Mouse (Mus musculus) intestine, embryonic 16.5 days (tissue): ENCODE measurements around the gene Otp. TPM values are rescaled to one million over a fixed set of nuclear protein-coding genes. Genes with fewer than 3 reads are reported as not detected.

ENCODE experiments used
- ATAC-seq: fragments of 200-750 bp; cut with Nextera tagmentation; 2 replicates; pipeline ENCODE4 v1.8.0; 2017; ENCODE audit warnings: moderate TSS enrichment, moderate library complexity
- H3K27ac ChIP-seq: fragments of 300-500 bp; sonication (generic); 2 replicates; pipeline ENCODE4 v1.5.1; 2014; ENCODE audit warnings: mild to moderate bottlenecking, low read length
- H3K27me3 ChIP-seq: fragments of 300-500 bp; sonication (generic); replicated peaks from 2 replicates; pipeline ENCODE4 v1.6.1; 2014; ENCODE audit warnings: low read length, control low read depth, mixed read lengths; ENCODE audit not compliant: control insufficient read depth, insufficient read depth
- H3K36me3 ChIP-seq: fragments of 300-500 bp; sonication (generic); 2 replicates; pipeline ENCODE4 v1.6.1; 2014; ENCODE audit warnings: low read length, control low read depth; ENCODE audit not compliant: control insufficient read depth, insufficient read depth
- H3K4me1 ChIP-seq: fragments of 300-500 bp; sonication (generic); 2 replicates; pipeline ENCODE4 v1.6.1; 2014; ENCODE audit warnings: low read length, control low read depth, mixed read lengths; ENCODE audit not compliant: control insufficient read depth, insufficient read depth
- H3K4me2 ChIP-seq: fragments of 300-500 bp; sonication (generic); 2 replicates; pipeline ENCODE4 v1.6.1; 2014; ENCODE audit warnings: low read depth, low read length, control low read depth
- H3K4me3 ChIP-seq: fragments of 300-500 bp; sonication (generic); 2 replicates; pipeline ENCODE4 v1.5.1; 2014; ENCODE audit warnings: mild to moderate bottlenecking, low read length
- H3K9ac ChIP-seq: fragments of 300-500 bp; sonication (generic); 2 replicates; pipeline ENCODE4 v1.6.1; 2014; ENCODE audit warnings: low read depth, low read length
- H3K9me3 ChIP-seq: fragments of 300-500 bp; sonication (generic); 2 replicates; pipeline ENCODE4 v1.6.1; 2016; ENCODE audit warnings: low read length, control low read depth; ENCODE audit not compliant: control insufficient read depth
- WGBS: fragments of 180-500 bp; shearing (Covaris S2); extraction: QIAGEN DNeasy Blood & Tissue Kit; methylation state at CpG from one replicate; pipeline ENCODE4 v1.1.7; 2014; 5-methylcytosine and 5-hydroxymethylcytosine counted together
- polyA plus RNA-seq: library from polyadenylated mRNA; unstranded; fragments of >200 nt; fragmentation: Nextera tagmentation; extraction: Ambion mirVana; gene quantifications from 2 replicates; pipeline ENCODE4 v1.2.1, GENCODE M21; 2015

Otp gene
- polyA plus RNA-seq, 1 experiment from 2014 or later: not detected

DNA sequence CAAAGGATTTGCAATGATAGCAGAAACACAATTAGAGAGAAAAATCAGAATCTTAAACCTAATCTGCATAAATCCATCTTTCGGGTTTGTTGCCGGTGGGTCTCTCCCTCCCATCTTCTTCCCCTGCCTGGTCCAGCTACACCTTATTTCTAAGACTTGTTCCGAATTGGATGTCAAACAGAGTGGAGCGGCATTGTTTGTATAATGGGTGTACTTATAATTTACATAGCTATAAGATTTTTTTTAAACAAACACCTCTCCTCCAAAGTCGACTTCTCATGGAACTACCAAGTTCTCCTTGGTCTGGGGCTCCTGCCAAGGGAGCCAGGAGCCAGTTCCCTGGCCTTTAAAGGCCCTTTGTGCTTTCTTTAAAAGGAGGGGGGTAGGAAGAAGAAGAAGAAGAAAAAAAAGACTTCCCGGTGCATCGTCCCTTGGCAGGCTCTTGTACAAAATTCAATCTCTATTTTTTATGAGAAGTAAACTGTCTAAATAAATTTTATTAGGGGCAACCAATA, 3.5 kb upstream of the Otp start:
- Histone ChIP-seq H3K27ac (no peak overlapping the region), H3K4me1 (peaks cover 7% of the 10 kb centered on the region; the same call in 1 of the 2 replicates), H3K4me2 (no peak overlapping the region), H3K4me3 (no peak overlapping the region), H3K9ac (no peak overlapping the region), H3K36me3 (no peaks in the 10 kb centered on the region), H3K9me3 (no peaks in the 10 kb centered on the region), H3K27me3 (peaks cover 76% of the 10 kb centered on the region)
- ATAC-seq: no peak
- WGBS: 3% methylated on average over 7 of the region's 7 CpGs

DNA sequence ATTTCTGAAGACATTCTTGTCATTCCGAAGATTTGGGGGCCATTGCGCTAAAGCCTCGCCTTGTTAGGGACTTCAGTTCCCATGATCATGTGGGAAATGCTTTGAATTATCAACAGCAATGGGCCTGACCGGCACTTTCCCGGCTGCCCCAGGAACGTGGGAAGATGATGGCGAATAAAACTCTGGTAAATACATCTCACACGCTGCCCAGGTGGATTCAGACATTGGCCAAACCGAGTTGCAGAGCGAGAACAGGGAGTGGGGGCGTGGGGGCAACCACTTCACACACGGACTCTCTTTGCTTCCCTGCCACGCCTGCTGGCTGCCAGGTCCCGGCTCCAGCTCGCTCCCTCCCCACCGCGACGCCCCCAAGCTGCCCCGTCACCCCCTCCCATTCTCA, 3.0 kb upstream of the Otp start:
- Histone ChIP-seq H3K4me3 (no peak overlapping the region), H3K27me3 (peaks cover 76% of the 10 kb centered on the region), H3K9ac (no peak overlapping the region), H3K9me3 (no peaks in the 10 kb centered on the region), H3K36me3 (no peaks in the 10 kb centered on the region), H3K4me2 (no peak overlapping the region), H3K27ac (no peak overlapping the region), H3K4me1 (peaks cover 7% of the 10 kb centered on the region; the same call in 1 of the 2 replicates)
- WGBS: 1% methylated on average over 19 of the region's 19 CpGs
- no peak for ATAC-seq

DNA sequence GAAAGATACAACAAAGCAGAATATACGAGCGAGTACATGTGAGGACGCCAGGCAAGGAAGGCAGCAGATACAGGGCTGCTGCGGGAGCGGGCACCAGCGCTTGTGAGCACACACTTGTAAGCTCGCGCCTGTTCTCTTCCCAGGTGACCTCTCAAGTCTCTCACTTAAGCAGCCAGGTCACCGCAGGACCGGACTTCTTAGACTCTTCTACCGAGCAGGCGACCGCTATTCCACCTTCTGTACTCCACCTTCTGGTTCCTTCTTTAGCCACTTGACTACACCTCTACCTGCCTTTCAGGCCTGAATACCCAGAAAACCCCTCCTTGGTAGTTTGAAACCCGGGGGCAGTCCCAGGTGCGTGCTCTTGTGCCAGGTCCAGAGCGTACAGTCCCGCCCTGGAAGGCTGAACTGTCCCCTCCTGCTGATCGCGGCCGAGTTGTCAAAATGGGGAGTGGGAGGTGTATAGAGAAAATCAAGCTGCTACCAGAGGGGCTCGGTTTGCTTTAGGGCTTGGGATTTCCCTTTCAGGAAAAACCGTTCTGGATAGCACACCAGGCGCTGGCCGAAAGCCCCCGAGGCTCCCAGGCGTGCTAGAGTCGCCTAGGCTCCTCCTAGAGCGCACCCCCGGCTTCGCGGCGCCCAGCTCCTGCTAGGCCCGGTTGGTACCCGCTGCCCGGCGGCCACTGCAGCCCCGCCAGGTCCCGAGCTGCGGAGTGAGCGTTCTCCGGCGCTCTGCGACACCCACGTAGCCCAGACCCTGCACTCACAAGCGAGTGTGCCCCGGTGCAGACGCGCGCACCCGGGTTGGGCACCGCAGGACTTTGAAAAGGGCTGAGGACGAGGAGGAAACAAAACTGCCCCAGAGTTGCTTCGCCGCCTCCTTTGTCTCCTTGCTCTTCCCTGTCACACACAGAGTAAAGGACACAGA, 2.0 kb upstream of the Otp start:
- H3K27ac ChIP-seq: no peak overlapping the region
- ATAC-seq: no peak
- H3K4me3 ChIP-seq: no peak overlapping the region
- no peaks in the 10 kb centered on the region for H3K9me3 ChIP-seq
- H3K27me3 ChIP-seq: peaks cover 73% of the 10 kb centered on the region
- no peaks in the 10 kb centered on the region for H3K36me3 ChIP-seq
- H3K4me1 ChIP-seq: peaks cover 6% of the 10 kb centered on the region; the same call in 1 of the 2 replicates
- H3K9ac ChIP-seq: no peak overlapping the region
- H3K4me2 ChIP-seq: no peak overlapping the region
- WGBS: under 1% methylated on average over 54 of the region's 54 CpGs

DNA sequence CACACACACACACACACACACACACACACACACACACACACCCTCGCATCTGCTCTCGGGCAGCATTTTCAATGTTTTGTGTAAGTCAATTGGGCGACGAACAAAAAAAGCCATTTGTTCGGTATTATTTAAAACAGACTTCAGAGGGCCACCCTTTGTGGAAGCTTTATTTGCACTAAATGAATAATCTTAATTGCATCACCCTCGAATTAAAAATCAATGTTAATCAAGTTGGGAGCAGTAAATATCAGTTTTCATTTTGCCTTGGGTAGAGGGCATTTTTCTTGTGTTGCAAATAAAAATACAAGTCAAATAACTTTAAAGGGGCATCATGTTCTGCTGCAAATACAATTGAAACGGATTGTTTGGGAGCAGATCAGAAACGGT, 1.4 kb upstream of the Otp start:
- no peaks in the 10 kb centered on the region for H3K36me3 ChIP-seq
- no peak overlapping the region for H3K9ac ChIP-seq
- H3K4me2 ChIP-seq: no peak overlapping the region
- H3K9me3 ChIP-seq: no peaks in the 10 kb centered on the region
- no peak overlapping the region for H3K27ac ChIP-seq
- peaks cover 67% of the 10 kb centered on the region for H3K27me3 ChIP-seq
- no peak overlapping the region for H3K4me3 ChIP-seq
- no peak for ATAC-seq
- no peaks in the 10 kb centered on the region for H3K4me1 ChIP-seq
- 2% methylated on average over 8 of the region's 8 CpGs for WGBS

DNA sequence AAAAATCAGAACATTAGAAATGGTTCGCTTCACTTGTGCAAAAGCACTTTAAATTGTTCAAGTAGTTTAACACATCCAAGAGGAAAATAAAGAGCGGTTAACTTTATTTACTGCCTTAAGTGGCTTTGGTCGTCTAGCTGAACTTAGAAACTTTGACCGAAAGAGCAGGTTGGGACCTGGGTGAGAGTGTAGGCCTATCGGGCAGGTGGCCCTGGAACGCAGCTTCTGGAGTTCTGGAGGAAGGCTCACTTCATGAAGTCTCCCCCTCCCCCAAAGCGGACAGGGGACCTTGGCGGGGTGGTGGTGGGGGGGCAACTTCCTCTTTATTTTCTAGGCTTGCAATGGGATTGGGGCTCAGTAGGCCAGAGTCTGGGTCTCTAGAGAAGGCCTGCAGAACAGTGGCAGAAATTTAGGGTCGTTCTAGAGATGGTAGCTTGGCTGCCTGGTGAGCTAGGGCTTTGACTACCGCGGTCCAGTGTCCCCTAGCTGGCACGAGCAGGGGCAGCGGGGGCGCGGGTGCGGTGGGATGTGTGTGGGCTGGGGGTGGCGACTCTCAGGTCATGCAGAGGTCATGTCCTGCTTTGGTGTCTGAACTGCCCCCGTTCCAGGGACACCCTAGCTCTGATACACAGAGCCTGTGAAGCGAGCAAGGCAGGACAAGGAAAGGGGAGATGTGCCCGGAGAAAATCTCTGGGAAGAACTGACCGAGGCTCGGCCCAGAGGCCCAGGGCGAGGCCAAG, 576 bp upstream of the Otp start:
- 2% methylated on average over 23 of the region's 23 CpGs for WGBS
- peaks cover 64% of the 10 kb centered on the region for H3K27me3 ChIP-seq
- H3K4me2 ChIP-seq: no peak overlapping the region
- no peaks in the 10 kb centered on the region for H3K36me3 ChIP-seq
- no peak overlapping the region for H3K27ac ChIP-seq
- H3K9me3 ChIP-seq: no peaks in the 10 kb centered on the region
- no peaks in the 10 kb centered on the region for H3K4me1 ChIP-seq
- H3K9ac ChIP-seq: no peak overlapping the region
- no peak for ATAC-seq
- no peak overlapping the region for H3K4me3 ChIP-seq

DNA sequence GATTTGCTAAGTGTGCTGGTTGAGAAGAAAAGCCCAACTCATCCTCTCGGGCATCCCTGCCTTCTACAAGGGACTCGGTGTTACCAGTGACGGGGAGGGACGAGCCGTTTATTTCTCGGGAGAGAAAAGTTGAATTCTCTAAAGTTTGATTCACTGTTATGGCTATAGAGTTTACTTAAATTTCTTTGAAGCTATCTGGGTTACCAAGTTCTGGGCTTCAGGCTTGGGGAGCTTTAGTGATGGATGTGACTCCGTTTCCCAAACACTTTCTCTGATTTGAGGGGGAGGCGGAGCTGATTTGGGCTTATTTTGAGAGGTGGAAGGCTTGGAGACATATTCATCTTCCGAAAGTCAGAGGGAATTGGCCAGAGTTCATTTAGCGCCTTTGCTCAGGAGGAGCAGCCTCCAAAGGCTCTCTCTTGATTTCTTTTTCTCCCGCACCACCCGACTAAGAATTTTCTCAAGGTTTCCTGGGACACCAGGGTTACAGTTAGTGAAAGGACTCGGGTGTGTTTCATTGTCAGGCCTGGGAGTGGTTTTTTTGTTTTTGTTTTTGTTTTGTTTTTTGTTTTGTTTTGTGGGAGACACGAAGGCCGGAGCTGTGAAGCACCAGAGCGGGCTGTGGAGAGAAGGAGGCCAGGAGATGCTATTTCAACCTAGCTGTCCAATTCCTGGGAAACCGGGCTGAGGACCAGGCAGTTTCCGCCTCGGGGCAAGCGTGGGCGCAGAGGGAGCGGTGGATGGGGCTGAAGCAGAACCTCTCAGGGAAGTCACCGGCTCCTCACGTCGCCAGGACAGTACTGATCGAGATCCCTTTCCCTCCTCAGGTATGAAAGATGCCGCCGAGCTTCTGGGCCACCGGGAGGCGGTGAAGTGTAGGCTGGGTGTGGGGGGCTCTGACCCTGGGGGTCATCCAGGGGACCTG, 1.1 kb downstream of the Otp start:
- Histone ChIP-seq H3K4me3 (no peak overlapping the region), H3K36me3 (no peaks in the 10 kb centered on the region), H3K9ac (no peak overlapping the region), H3K4me1 (no peaks in the 10 kb centered on the region), H3K4me2 (no peak overlapping the region), H3K27ac (no peak overlapping the region), H3K9me3 (no peaks in the 10 kb centered on the region), H3K27me3 (peaks cover 68% of the 10 kb centered on the region)
- WGBS: 2% methylated on average over 30 of the region's 30 CpGs
- ATAC-seq: no peak

DNA sequence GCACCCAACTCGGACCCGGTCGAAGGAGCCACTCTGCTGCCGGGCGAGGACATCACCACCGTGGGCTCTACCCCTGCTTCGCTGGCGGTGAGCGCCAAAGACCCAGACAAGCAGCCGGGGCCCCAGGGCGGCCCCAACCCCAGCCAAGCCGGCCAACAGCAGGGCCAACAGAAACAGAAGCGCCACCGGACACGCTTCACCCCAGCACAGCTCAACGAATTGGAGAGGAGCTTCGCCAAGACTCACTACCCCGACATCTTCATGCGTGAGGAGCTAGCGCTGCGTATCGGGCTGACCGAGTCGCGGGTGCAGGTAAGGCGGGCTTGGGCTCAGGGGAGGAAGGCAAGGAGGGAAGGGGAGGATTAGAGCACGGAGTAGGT, 1.8 kb downstream of the Otp start:
- H3K4me1 ChIP-seq: no peaks in the 10 kb centered on the region
- H3K4me3 ChIP-seq: no peak overlapping the region
- WGBS: 2% methylated on average over 27 of the region's 27 CpGs
- H3K27me3 ChIP-seq: peaks cover 70% of the 10 kb centered on the region
- no peak for ATAC-seq
- no peaks in the 10 kb centered on the region for H3K9me3 ChIP-seq
- no peak overlapping the region for H3K4me2 ChIP-seq
- H3K36me3 ChIP-seq: no peaks in the 10 kb centered on the region
- no peak overlapping the region for H3K9ac ChIP-seq
- no peak overlapping the region for H3K27ac ChIP-seq

DNA sequence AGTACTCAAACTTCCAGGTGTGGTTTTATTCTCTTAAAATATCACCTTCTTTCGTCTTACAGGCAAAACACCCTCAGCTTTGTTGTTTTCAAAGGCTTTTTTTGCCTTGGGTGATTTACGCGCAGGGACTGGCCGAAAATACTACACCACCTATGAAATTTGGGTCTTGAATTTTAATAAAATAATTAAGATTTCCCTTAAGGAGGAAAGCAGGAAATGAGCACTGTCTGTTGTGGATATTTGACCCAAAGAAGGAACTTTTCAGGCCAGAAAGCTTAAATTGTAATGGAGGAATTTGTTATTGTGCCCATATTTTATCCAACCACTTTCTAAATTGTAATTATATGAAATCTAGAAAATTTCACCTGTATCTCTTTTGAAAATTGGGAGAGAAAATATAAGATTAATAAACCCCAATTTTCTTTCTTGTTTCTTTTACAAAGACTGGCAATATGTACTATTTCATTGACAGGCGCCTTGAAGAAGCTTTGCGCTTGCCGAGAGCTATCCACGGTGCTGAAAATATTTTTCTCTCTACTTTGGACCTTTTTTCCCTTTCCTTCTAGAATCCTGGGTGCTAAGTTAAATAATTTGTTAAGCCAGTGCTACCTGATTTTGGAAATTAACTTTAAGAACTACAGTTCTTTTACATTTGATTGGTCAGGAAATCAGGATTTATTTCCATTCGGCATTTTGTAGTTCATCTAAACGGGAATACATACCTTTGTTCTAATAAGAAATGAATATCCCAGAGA, 2.8 kb downstream of the Otp start:
- 14% methylated on average over 10 of the region's 10 CpGs for WGBS
- Histone ChIP-seq H3K9me3 (no peaks in the 10 kb centered on the region), H3K4me1 (peaks cover 7% of the 10 kb centered on the region), H3K4me3 (no peak overlapping the region), H3K27me3 (peaks cover 70% of the 10 kb centered on the region), H3K27ac (no peak overlapping the region), H3K36me3 (no peaks in the 10 kb centered on the region), H3K4me2 (no peak overlapping the region), H3K9ac (no peak overlapping the region)
- ATAC-seq: no peak
